Mouse (Mus musculus): ENCODE results near the gene Vps36.

The Vps36 gene

DNA sequence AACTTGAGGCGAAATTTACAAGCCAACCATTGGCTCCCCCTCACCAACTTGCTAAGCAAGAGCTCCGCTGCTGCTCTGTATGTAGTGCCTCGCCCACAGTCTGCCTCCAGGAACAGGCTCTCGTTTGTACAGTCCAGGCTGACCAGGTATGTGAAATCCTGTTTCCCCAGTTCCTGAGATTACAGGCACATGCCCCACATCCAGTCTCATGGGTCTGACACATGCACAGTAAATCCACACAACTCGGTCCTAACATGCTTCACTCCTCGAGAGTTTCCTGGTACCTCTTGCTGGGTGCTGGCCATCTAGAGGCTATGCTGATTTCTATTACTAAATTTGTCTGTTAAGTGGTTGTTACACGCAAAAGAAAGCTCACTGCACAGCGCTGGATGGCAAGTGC is 33.8 kb downstream of the Vps36 start:
- no peak for DNase-seq

DNA sequence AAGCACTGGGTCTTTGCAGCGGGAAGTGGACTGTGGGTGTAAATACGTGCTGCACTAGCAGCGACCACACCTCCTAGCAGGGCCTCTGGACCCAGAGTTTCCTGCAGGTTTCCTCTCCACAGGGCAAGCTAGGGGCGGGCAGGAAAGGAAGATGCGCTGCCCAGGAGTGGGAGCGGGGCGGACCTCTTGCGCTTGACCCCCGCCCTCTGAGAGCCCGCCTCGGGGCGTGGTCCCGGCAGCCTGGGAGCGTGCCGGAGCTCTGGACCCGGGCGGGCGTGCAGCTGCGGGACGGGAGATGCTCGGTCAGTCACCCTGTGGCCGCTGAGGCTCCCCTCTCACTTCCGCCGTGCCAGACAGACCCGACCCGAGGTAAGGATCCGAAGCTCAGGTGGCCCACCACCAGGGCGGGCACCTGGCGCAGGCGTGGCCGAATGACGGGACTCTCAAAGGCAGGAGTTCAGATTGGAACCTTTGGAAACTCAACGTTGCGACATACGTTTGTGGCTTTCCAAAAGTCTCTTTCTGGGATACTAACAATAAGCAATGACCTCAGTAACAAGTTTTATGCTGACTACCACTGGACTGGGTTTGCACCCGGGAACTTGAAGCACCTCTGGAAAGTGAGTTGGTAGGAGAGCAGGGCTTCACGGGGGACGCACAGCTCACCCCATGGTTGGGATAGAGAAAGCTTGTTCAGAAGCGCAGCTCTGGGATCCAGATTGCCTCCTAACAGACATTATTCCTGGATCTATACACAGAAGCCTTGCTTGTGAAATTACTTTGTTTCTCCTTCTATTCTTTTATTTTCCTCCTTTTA is 34.7 kb downstream of the Vps36 start, which contains the start of gene Thsd1:
Thsd1 (plus strand) TSS at position 253 of the 817 bp plus-strand sequence.
- no peak for DNase-seq

DNA sequence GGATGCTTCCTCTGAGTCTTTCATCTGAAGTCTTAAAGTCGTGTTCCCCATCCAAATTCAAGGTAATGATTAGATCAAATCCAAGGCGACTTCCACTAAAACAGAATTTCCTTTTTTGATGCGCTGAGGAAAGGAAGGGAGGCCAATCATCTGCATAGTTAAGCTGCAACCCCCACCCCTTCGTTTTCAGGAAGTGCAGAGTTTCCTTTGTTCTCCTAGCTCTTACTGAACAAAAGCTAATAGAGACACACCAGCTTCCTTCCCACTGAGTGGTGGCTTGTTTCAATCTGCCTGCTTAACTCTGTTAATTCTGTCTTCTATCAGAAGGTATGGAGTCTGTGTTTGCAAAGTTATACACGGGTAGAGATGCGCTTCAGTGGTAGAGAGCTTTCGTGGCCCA is 36.0 kb downstream of the Vps36 start:
- DNase-seq = no peak

DNA sequence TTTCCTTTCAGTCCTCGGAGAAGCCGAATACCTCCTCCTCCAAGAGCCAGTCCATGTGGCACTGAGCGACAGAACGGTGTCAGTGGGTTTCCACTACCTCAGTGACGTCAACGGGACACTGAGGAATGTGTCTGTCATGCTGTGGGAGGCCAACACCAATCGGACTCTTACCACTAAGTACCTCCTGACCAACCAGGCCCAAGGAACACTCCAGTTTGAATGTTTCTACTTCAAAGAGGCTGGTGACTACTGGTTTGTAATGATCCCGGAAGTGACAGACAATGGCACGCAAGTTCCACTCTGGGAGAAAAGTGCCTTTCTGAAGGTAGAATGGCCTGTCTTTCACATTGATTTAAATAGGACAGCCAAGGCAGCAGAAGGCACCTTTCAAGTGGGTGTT is 50.4 kb downstream of the Vps36 start:
- DNase-seq = no peak

DNA sequence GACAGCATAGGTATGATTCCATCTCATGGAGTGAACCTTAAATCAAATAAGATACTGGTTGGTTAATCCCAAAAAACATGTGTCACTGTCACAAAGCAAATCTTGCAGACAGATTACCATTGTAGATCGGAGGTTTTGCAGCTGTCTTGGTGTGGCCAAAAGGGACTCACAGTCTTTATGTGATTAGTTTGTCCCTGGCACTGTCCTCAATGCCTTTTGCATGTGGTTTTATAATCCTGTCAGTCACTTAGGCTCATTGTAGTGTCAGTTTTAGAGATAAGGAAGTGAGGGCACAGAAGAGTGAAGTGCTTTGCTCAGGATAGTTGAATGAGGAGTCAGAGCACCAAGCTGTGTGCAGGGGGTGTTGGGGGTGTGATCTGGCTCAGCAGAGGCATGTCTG is 53.1 kb downstream of the Vps36 start:
- no peak for DNase-seq

DNA sequence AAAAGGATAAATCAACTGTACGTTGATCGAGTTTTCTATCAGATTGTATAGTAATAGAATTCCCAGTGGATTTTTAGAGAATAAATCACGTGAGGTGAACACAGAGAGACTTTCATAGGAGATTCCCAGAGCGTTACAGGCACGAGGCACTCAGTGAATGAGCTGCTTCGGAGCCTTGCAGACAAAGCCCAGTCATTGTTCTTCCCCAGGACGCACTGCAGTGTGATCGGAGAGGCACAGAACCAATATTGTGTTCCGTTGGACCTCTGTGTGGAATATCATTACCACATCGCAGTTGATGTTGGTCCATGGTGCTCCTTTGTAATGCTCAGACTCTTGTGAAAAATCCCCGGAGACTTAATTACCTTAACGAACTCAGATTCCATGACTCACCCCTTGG is 55.3 kb downstream of the Vps36 start:
- no peak for DNase-seq

DNA sequence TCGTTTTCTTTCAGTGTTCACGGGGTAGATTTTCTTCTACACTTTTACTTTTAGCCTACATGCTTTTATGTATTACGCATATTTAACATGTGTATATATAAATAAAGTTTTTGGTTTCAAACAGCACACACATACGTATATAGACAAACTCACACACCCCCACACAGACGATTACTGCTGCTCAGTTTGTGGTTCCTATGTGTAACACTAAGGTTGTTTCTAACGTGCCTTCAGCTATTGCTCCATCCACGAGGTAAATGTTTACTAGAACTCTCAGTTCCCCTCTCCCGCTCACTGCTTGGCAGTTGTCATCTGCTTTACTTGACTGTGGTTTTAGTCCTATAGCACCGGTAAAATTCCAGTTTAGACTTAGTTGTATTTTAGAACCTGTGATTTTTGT is 56.5 kb downstream of the Vps36 start:
- no peak for DNase-seq

DNA sequence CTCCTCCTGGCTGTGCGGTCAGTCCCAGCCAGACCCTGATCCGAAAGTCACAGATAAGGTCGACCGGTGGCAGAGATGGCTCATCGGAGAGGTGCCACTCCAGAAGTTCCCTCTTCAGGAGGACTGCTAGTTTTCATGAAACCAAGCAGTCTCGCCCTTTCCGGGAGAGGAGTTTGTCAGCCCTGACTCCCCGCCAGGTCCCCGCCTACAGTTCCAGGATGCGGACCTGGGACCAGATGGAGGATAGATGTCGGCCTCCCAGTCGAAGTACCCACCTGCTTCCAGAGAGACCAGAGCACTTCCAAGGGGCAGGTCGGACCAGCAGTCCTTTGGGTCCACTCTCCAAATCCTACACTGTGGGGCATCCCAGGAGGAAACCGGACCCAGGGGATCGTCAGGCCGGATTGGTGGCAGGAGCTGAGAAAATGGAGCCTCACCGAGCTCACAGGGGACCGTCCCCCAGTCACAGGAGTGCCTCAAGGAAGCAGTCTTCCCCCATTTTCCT is 66.4 kb downstream of the Vps36 start:
- DNase-seq = no peak

DNA sequence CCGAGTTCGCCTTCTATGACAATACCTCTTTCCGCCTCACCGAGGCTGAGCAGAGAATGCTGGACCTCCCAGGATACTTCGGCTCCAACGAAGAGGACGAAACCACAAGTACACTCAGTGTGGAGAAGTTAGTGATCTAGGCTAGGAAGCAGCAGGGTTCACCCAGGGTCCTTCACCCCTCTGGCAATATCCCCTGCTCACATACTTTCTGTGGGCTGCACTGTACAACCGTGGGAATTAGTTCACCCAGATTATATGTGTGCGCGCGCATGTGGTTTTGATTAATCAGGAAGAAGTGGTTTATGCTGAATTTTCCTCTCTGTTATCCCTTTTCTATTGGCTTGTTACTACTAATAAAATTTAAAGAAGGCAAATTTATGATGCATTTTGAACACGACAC is 66.9 kb downstream of the Vps36 start:
- no peak for DNase-seq

DNA sequence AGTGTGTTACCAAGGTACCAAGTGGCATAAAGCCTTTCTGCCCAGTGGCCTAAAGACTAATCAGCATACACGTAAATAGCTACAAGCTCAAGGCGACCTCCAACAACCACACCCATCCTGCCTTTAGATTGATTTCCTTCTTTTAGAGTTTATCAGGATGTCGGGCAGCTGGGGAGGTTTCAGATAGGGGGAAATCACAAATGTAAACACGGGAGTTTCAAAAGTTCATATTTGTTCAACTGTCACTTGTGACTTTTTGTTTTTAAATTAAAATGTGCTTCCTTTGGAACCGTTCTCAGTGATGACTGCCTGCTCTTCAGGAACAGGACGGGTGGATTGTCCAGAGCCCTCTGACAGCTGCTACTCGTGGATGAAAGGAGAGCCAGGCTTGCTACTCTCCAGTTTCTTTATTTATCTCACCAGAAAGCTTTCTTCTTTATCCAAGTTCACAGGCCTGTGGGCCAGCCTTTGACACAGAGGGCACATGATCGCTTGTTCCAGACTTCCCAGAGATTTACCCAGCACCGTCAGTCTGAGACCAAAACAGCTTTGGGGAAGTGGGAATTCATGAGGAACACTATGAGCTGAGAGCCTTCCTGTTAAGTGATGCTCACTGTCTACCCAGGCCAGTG is 67.6 kb downstream of the Vps36 start:
- DNase-seq = no peak

DNA sequence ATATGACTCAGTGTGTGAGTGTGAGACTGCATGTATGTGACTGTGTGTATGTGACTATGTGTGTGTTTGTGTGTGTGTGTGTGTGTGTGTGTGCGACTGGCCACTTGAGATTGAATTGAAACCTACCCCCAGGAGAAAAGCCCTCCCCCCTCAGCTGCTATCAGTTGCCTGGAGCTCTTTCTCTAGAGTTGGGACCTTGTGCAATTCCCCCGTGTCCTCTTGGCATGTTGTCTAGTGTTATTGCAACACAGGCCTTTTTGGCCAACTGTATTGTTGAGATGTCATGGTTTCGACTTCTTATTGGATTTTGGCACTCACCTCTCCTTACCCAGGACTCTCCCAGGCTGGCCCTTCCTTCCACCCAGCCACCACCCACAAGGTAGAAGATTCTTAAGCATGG is 69.7 kb downstream of the Vps36 start:
- no peak for DNase-seq

DNA sequence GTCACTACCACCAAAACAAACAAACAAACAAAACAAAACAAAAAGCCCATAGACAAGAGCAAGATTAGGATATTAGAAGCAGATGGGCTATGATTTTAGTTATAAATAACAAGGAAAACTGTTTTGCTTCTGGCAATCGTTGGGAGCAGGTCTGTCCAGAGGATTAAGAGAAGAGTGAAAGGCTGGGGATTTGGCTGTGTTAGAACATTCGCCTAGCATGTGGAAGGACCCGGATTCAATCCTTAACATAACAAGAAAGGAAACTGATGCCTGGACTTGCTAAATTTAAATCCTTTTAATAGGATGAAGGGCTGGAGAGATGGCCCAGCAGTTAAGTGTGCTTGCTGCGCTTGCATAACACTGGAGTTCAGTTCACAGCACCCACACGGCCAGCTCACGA is 71.7 kb downstream of the Vps36 start:
- no peak for DNase-seq

DNA sequence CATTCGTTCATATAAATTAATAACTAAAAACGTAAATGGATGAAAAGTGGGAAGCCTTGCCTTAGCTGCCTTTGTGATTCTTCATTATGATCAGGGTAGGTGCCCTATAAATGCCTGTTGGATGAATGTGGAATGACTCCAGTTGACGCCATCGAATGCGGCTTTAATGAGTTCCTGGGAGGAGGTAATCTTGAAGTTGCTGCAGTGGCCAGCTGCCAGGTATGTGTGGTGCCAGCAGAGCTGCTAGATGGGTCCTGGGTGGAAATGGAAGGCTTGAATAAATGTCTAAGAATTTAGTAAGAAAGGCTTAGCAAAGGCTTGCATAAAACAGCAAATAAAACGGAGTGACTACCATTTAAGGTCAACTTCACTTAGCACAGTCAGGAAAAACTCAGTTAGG is 72.2 kb downstream of the Vps36 start:
- no peak for DNase-seq

DNA sequence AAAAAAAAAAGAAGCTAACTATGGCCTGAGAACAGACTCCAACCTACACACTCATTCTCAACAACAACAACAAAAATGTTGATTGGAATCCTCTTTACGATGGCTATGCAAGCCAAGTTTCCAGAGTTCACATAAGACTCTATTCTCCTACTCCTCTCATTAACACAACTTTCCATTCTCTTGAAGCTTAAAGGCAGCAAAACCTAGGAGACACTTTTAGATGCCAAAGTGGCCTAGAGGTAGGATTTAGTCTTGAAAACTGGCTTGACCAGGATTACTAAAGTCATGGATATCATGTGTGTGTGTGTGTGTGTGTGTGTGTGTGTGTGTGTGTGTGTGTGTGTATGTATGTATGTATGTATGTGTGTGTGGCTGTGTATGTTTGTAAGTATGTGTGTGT is 72.6 kb downstream of the Vps36 start:
- no peak for DNase-seq

DNA sequence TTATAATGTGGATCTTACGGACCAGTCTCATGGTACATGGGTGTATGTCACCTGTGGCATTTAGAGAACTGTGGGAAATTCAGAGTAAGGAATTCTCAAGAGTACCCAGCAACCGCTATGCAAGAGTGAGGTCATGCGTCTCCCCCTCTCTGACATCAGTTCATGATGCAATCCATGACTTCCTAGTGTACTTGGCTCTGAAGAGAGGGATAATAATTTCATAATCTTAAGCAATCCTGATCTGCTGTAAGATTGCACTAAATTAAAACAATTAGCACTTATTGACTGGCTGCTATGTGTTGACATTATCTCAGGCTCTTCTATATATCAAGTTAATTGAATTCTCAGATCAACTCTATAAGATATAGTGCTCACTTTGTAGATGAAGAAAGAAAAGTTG is 74.2 kb downstream of the Vps36 start:
- DNase-seq = no peak

All from cerebellum, adult 8-10 months (tissue).